Mouse (Mus musculus) cerebellum, postnatal 10 days (tissue): ENCODE results near the gene Tbcc.

Source experiments
- DNase-seq, 2 experiments: peaks; one replicate each; pipeline ENCODE4 v3.0.0; 2021; ENCODE audit warnings: mixed read lengths in 2 of 2

The Tbcc gene

DNA sequence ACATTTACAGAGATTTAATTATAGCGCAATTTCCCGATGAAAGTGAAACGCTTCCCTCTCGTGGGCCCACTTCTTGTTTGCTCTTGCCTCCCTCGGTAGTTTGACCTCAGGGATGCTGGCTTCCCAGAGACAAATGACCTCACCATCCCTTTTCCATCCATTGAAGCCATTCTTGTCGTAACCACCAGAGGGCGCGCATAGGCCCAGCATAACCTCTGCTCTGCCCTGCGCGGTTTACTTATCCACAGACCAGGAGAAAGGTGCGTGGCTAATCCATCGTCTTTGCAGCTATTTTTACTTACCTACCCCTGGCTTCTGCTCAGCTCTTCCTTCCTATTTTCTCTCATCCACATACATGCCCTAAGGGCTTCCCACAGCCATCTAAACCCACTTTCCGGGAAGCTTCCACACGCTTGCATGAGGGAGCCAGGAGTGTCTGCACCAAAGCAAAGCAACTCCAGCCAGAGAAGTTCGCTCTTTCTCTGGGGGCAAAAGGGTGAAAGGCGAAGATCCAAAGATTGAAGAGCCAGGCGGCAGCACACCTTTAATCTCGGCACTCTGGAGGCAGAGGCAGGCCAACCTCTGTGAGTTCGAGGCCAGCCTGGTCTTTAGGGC, 13.5 kb downstream of the Tbcc start:
- DNase-seq = peak; percentile 89 to 90

DNA sequence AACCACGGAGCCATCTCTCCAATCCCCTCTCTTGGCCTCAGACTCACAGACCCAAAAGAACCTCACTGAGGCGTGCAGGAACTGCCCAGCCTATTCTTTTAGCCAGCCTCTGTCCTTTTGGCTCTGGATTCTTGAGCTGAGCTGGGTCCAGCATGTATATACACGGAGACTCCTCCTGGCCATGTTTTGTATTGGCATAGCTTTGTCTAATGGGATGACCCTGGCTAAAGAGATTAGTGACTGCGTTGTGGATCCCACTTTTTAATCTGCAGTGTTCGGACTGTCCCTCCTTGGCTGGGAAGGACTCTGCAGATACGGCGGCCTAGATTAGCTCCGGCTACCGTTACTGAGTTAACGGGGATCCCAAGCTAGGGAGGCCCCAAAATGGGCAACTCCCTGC, 19.7 kb downstream of the Tbcc start, which contains the start of gene Prph2:
Gene Prph2, plus strand, starts transcription at position 274 of the 400 bp plus-strand sequence.
- DNase-seq = no peak

DNA sequence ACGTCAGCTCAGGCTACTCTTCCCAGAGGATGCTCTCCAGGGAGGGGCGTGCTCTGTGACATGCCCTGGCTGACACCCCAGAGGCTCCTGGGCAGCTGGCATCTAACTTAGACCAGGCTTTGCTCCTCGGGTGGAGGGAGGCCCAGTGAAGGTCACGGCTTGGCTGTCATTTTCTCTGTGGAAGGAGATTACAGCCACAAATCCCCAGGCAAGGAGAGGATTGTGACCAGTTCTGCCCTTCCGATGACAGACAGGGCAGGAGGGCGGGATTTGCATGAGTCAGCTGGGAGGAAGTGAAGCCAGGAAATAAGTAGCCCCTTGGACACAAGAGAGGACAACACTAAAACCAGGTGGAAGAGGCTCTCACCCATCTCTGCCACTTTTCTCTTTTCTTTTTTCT, 21.8 kb downstream of the Tbcc start:
- peak; percentile 21 to 35 for DNase-seq

DNA sequence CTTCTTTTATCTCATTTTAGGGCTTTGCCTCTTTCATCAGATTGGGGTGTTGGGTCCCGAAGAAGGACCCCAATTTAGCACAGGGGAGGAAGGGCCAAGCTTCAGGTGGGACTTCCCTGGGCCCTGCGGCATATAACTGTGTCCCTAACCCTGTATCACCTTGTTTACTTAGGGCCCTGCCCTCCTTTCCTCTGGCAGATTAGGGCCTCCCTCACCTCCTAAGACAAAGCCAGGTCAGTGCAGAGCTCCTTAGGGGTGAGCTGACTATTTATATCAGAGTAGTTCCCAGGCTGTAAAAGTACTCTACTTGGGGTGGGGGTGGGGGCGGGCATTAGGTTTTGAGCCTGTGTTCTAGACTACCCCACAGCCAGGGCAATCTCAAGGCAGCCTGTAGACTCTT, 24.6 kb downstream of the Tbcc start:
- DNase-seq = no peak

DNA sequence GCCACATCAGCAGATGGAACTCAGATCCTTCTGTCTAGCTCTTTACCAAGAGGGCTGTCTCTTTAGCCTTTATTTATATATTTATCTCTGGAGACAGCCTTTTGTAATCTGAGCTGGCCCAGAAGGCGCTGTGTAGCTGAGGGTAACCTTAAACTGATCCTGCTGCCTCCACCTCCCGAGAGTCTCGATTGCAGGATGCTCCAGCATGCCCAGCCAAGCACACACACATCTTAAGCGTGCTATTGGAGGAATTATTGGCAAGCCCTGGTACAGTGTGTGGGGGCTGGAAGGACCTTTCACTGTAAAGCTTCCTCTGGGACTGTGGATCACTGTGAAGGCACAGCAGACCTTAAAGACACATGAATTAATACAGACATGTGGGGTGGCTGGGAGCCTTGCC, 28.5 kb downstream of the Tbcc start:
- no peak for DNase-seq

DNA sequence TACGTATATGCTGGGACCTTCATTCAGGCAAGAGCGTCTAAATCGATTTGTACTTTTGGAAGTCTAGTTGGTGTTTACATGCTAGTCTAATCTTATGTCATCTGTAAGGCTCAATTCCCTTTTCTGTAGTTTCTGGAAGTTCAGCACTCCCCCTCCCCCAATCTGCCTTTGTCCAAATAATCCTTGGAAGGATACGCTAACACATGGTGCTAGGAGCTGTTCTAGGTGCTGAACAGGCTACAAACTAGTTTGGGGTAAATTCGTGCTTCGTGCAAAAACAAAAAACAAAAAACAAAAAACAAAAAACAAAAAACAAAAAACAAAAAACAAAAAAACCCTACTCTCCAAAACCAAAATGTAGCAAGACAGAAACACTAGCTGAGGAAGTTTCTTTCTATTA, 30.4 kb downstream of the Tbcc start:
- no peak for DNase-seq

DNA sequence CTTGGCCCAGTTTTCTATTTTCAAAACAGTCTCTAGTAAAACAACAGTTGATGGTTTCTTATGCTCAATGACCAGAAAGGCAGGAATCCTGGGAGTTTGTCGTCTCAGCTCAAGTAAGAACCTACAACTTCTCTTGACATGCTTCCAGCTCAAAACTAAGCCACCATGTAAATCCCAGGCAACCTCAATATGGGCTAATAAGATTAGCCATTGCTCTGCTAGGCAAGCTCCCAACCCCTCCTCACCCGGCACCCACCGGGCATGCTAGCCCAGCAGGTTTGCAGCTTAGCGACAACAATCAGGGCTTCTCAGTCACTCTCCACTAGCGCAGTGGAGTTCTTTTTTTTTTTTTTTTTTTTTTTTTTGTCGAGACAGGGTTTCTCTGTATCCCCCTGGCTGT, 35.7 kb downstream of the Tbcc start:
- no peak for DNase-seq

DNA sequence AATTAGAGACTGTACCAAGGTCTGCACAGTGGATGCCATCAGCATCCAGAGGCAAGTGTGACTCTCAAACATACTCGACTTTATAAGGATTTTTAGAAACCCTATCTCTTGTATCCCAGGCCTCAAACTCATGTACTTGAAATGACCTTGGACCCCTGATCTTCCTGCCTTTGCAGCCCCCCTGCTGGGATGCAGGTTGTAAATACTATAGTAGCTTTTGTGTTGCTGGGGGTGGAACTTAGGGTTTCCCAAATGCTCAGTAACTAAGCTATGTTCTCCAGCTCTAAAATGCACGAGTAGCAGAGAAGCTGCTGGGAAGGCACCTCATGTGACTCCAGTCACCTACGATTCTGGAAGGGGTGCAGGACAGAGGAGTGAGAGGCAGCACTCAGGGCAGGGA, 36.5 kb downstream of the Tbcc start:
- DNase-seq = no peak

DNA sequence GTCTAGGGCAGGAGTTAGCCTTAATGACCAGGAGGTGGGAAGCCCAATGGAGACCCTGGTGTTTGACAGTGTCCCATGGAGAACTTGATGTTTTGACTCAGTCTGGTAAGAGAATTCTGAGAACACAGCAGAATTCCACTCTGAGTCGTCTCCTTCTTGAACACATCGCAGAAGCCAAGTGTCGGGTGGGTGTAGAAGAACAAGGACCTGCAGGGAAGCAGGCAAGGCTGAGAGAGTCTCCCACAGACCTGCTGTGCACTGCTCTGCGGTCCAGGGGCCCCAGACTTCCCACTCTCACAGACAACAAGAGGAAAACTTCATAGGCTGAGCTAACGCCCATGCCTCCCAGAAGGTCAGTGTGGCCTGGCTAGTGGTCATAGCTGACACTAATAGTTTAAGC, 37.3 kb downstream of the Tbcc start:
- no peak for DNase-seq

DNA sequence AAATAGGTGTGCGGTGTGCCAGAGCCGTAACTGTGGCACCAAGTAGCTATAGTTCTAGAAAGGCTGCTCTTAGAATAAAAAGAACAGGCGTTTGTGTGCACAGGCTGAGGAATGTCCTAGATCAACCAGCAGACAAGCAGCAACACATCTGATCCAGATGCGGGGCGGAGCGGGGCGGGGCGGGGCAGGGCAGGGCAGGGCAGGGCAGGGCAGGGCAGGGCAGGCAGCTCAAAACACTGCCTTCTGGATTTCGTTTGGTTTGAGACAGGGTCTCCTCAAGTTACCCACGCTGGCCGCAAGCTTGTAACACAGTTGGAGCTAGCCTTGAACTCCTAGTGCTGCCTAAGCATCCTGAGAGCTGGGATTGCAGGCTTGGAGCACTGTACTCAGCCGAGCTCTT, 38.8 kb downstream of the Tbcc start:
- no peak for DNase-seq

DNA sequence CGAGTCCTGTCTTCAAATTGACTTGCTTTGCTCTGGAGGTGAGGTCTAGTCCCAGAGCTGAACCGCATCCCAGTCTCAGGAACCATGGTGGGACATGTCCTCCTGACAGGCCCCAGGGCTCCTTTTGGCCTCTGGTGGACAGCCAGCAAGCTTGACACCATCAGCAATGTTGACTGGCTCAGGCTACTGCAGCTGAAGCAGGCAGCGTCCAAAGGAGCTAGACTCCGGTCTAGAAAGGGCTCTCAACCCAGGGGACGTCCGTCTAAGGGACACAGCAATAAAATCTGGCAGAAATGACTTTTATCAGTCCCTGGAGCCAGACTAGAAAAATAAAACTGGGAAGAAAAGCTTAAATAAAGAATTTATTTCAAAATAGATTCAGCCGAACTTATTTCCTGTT, 39.4 kb downstream of the Tbcc start:
- no peak for DNase-seq

DNA sequence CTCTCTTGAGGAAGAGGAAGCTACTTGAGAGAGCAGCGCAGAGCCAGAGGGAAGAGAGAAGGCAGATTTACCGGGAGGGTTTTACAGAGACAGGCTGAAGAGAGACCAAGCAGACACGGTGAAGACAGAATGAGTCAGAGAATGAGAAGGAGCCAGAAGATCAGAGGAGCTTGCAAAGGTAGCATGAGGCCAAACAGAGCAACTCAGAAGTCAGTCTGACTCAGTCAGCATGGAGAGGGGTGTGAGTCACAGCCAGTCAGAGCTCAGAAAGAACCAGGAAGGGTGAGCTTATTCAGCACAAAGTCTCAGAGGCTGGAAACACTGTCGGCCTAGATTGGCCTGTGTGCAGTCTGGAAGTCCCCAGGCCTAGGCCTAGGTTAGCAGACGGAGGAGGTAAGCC, 42.5 kb downstream of the Tbcc start:
- DNase-seq = no peak

DNA sequence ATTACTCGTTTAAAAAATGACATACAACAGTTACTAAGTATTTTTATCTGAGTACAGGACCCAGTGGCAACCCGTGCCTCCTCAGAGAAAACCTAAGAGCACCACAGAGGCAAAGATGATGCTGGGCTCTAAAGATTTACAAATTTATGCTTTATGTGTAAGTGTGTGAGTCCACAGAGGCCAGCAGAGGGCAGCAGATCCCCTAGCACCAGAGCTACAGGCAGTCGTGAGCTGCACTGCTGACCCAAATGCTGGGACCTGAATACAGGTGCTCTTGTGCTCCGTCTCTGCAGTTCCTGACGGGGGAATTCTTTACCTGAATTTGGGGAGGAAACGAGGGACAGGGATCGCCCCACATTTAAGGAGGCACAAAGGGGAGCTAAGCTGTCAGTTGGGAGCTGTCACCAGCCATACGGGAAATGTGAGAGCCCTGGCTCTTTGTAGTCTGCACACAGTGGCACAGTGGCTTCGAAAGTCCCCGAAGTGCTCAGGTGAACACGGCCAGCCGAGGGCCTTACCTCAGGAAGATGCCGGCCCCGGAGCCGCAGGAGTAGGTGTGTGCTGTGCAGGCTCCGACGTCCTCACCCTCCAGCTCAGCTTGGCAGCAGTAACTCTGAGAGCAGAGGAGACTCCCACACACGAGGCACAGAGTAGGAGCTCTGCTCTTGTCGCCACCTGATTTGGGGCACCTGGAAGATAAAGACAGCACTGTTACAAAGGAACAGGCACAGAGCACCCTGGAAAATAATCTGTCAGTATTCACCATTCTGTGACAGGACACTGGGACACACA, 43.3 kb downstream of the Tbcc start:
- peak; percentile 74 to 76 for DNase-seq

DNA sequence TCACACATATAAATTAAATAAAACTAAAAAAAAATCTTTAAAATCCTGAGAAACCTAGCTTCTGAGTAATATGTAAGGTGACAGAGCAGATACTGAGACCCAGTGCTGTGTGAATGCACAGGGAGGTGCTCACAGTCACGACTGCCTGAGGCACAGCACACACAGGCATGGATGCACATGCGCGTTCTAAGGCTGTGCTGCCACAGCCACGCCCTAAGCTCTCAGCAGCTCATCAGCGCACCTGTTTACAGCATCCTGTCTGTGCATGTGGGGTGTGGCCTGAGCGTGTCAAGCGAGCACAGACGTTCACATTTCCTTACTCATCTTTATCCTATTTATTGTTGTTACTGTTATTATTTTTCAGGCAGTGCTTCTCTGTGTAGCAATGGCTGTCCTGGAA, 50.0 kb downstream of the Tbcc start:
- DNase-seq = no peak
